Mouse (Mus musculus) spleen, adult 2 months (tissue): ENCODE measurements at regions not wholly inside any gene's neighbourhood (a gene's known extent, or its start where the extent isn't known, plus 50 kb on each side); places are given as distances from the start of the nearest gene placed in this dataset.

Experiments
- DNase-seq, 2 experiments: peaks; one replicate each; pipeline versions ENCODE4 v3.0.0 to v3.0.0-alpha.2; 2012 to 2021; ENCODE audit warnings: low spot score in 2 of 2, low read depth in 1 of 2
- H3K27ac ChIP-seq: fragments of 200-500 bp; 2 replicates; pipeline ENCODE4 v1.5.1; 2012; ENCODE audit warnings: low read length, inconsistent platforms; ENCODE audit not compliant: insufficient read depth
- H3K27me3 ChIP-seq: fragments of 200-500 bp; 2 replicates; pipeline ENCODE4 v1.6.1; 2012; ENCODE audit warnings: mild to moderate bottlenecking, moderate library complexity, low read length, inconsistent platforms; ENCODE audit not compliant: control insufficient read depth, insufficient read depth
- H3K36me3 ChIP-seq: fragments of 200-500 bp; 2 replicates; pipeline ENCODE4 v1.6.1; 2012; ENCODE audit warnings: mild to moderate bottlenecking, low read length, inconsistent platforms; ENCODE audit not compliant: control insufficient read depth, insufficient read depth
- H3K4me1 ChIP-seq: fragments of 200-500 bp; 2 replicates; pipeline ENCODE4 v1.6.1; 2011; ENCODE audit warnings: inconsistent platforms; ENCODE audit not compliant: control insufficient read depth, insufficient read depth, insufficient read length
- H3K4me3 ChIP-seq: fragments of 200-500 bp; 2 replicates; pipeline ENCODE4 v1.5.1; 2011; ENCODE audit warnings: mild to moderate bottlenecking, inconsistent platforms; ENCODE audit not compliant: insufficient read depth, insufficient read length; ENCODE audit errors: extremely low read depth
- CTCF ChIP-seq: fragments of 200-500 bp; IDR thresholded peaks from 2 replicates; pipeline ENCODE4 v1.5.1; 2011; ENCODE audit warnings: mild to moderate bottlenecking, inconsistent platforms; ENCODE audit not compliant: insufficient read depth, insufficient read length, insufficient replicate concordance; ENCODE audit errors: extremely low read depth
- POLR2A ChIP-seq: fragments of 200-500 bp; IDR thresholded peaks from 2 replicates; pipeline ENCODE4 v1.6.1; 2011; ENCODE audit warnings: low read depth, low read length, inconsistent platforms
- WGBS: fragments of 180-500 bp; shearing (Covaris S2); methylation state at CpG from one replicate; pipeline ENCODE4 v1.1.7; 2018; 5-methylcytosine and 5-hydroxymethylcytosine counted together

DNA sequence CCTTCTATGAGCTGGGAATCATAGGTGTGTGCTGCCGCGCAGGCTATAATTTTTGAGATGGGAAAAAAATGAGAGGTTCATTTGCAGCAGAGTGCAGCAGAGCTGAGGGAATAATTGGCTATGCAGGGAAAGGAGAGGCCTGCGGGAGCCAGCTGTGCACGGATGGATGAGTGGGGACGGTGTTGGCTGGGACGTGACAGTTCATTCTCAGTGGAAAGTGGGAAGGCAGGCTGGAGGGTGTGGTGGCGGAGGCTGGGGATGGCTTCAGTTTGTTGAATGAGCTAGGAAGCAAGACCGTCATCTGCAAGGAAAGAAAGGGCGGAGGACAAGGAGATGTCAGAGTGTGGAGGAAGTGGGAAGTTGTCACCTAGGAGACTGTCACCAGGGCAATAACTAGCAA lies 180.4 kb upstream of the Bcor start:
- no peak for TF ChIP-seq POLR2A
- no peak for TF ChIP-seq CTCF
- H3K27ac ChIP-seq, result no peak overlapping the region
- no peaks in the 10 kb centered on the region for H3K4me1 ChIP-seq
- H3K27me3 ChIP-seq, result no peaks in the 10 kb centered on the region
- DNase-seq, result no peak
- no peaks in the 10 kb centered on the region for H3K36me3 ChIP-seq
- no peak overlapping the region for H3K4me3 ChIP-seq
- WGBS, result 92% methylated on average over 9 of the region's 9 CpGs

- Histone ChIP-seq H3K4me1 (no peaks in the 10 kb centered on the region), H3K36me3 (no peaks in the 10 kb centered on the region), H3K27me3 (no peaks in the 10 kb centered on the region), H3K27ac (no peak overlapping the region), H3K4me3 (no peak overlapping the region)
- TF ChIP-seq POLR2A, result no peak
- no peak for TF ChIP-seq CTCF
- WGBS, result 88% methylated on average over 5 of the region's 5 CpGs
- DNase-seq, result no peak
These were observed 181.3 kb upstream of the Bcor start for GRCm38 (mm10) chrX:12341356-12341965.

- H3K4me3 ChIP-seq, result no peak overlapping the region
- DNase-seq, result no peak
- no peaks in the 10 kb centered on the region for H3K36me3 ChIP-seq
- 88% methylated on average over 12 of the region's 12 CpGs for WGBS
- H3K27ac ChIP-seq, result no peak overlapping the region
- H3K4me1 ChIP-seq, result no peaks in the 10 kb centered on the region
- TF ChIP-seq POLR2A (no peak), CTCF (no peak)
- no peaks in the 10 kb centered on the region for H3K27me3 ChIP-seq
These were observed 184.8 kb upstream of the Bcor start for GRCm38 (mm10) chrX:12344805-12345555.

DNA sequence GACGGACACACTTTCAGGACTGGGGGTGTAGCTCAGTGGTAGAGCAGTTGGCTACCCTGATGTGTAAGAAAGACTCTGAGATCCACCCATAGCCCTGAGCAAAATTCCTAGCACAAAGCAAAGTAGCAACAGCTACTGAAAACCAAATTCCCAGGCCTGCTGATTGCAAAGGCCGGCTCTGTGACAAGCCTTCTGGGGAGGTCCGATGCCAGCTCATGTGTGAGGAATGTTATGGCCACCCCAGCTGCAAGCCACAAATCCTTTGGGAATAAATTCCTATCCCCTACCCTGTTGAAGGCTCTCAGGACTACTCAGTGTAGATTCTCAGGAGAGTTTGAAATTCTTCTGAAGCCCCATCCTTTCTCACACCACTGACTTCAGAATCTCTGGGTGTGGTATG lies 186.7 kb upstream of the Bcor start:
- WGBS, result 90% methylated on average over 3 of the region's 3 CpGs
- TF ChIP-seq CTCF (no peak), POLR2A (no peak)
- Histone ChIP-seq H3K36me3 (no peaks in the 10 kb centered on the region), H3K27me3 (no peaks in the 10 kb centered on the region), H3K4me1 (no peaks in the 10 kb centered on the region), H3K27ac (no peak overlapping the region), H3K4me3 (no peak overlapping the region)
- DNase-seq, result no peak

DNA sequence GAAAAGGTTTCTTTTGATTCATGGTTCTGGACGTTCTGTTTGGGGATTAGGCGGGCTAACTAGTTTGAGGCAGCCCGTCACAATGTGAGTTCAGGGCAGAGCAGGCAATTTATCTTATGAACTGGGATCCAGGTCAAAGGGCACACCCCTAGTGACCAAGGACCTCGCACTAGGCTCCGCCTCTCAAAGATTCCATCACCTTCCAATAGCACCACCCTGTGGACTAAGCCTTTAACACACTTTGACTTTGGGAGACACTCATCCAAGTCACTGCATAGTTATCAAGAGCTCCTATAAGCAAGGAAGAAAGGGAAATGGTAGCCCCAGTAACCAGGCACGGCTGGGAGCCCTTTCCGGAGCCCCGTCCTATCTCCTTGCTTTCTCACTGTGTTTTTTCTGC lies 188.0 kb upstream of the Bcor start:
- no peaks in the 10 kb centered on the region for H3K36me3 ChIP-seq
- H3K27ac ChIP-seq, result no peak overlapping the region
- H3K27me3 ChIP-seq, result no peaks in the 10 kb centered on the region
- DNase-seq, result no peak
- WGBS, result 79% methylated on average over 8 of the region's 8 CpGs
- no peak overlapping the region for H3K4me3 ChIP-seq
- no peaks in the 10 kb centered on the region for H3K4me1 ChIP-seq
- no peak for TF ChIP-seq POLR2A
- TF ChIP-seq CTCF, result no peak

DNA sequence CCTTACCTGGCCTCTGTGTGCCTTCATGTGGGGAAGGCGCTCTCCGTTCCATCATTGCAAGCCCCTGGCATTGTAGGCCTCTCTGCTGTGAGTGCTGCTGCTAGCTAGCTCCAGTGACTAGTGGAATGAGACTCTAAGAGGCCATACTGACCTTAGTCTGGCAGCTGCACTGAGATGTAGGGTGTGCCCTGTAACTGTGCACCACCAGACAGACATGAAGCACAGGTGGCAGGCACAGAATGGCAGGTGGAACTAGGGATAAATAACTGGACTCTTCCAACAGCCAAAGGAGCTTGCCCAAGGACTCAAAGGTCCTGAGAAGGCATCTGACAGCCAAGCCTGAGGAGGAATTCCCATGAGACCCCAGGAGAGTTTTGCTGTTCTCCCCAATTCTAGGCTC lies 194.7 kb upstream of the Bcor start:
- no peaks in the 10 kb centered on the region for H3K36me3 ChIP-seq
- no peak overlapping the region for H3K4me3 ChIP-seq
- DNase-seq, result no peak
- H3K27me3 ChIP-seq, result no peaks in the 10 kb centered on the region
- 95% methylated on average over 2 of the region's 2 CpGs for WGBS
- no peaks in the 10 kb centered on the region for H3K4me1 ChIP-seq
- H3K27ac ChIP-seq, result no peak overlapping the region
- TF ChIP-seq CTCF (no peak), POLR2A (no peak)

GRCm38 (mm10) chrX:12358026-12358425 lies 197.9 kb upstream of the Bcor start:
- Histone ChIP-seq H3K4me3 (no peak overlapping the region), H3K4me1 (no peaks in the 10 kb centered on the region), H3K36me3 (no peaks in the 10 kb centered on the region), H3K27me3 (no peaks in the 10 kb centered on the region), H3K27ac (no peak overlapping the region)
- TF ChIP-seq CTCF, result no peak
- no peak for TF ChIP-seq POLR2A
- no peak for DNase-seq
- WGBS, result 62% methylated on average over 1 of the region's 1 CpGs
